In the genomic region with DNA sequence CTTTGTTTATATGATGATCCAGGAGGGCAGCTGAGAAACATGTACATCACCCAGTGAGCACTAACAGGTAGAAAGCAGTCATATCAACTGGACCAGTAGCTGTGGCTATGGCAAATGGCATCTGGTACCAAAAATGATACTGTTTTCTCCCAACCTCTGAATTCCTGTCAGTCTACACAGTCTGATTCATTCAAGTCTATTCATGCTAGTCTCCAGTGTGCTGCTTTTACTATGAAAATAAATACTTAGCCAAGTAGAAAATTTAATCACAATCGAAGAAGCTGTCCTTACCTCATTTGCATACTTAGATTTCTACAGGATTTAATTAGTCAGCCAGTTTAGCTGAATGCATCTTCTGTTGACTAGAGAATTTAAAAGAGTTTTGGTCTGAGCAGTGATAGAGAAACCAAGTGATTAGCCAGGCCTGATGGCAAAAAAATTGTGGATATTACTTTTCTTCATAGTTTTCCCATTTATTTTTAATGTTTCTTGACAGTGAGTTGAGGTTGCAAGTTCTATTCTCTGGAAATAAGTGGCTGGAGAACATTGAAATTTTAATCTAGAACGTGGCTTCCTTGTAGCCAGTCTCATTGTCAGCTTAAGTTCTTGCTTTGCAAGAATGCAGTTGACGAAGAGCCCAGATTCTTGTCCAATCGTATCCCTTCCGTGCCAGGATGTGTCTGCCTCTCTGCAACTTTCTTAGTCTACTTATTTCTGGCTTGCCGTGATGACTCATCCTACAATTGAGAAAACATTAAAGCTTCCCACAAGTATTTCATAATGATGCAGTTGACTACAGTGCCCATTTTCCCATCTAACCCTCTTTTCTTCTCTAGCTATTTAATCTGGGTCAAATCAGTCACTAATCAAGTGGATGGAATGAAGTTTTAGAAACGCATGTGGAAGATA, we compare ENCODE assay signal across 13 mouse cellular contexts. TPM values are rescaled to one million over a fixed set of nuclear protein-coding genes. Genes with fewer than 3 reads are reported as not detected.
DNase-seq lines count a peak whose midpoint lies in the region; ATAC-seq and TF ChIP-seq lines count a peak whose summit lies in the region.
"Had no signal": no experiment of that assay in that cellular context is flagged by ENCODE, and none has a peak within 500 bp of the region (broad histone marks: within the 10 kb centered on the region; RNA-seq: fewer than 3 reads in every experiment).

No protein-coding gene starts in this region.

- H3K27ac ChIP-seq in forebrain, embryonic 11.5 days (ENCODE audit: low read depth, low read length), result no peak overlapping the region
- H3K27ac ChIP-seq in forebrain, embryonic 10.5 days, result no peak overlapping the region
- H3K27ac ChIP-seq in embryonic fibroblast, embryonic 13.5 days (ENCODE audit: insufficient read depth, low read length), result peak overlapping the region; percentile 57; the same call in 1 of the 2 replicates
- H3K27ac ChIP-seq in midbrain, embryonic 14.5 days (replicated peaks; ENCODE audit: low read depth, low read length), result no peak overlapping the region
- H3K27ac ChIP-seq: heart, embryonic 13.5 days had no signal

- peak; percentile 44; the same call in 1 of the 2 replicates for ATAC-seq in forebrain, embryonic 11.5 days (replicated peaks; ENCODE audit: low FRiP score)
- no peak for ATAC-seq in midbrain, embryonic 14.5 days (ENCODE audit: low FRiP score, low TSS enrichment)

- H3K4me1 ChIP-seq in forebrain, embryonic 11.5 days (replicated peaks; ENCODE audit: control insufficient read depth, insufficient read depth, low read length), result no peaks in the 10 kb centered on the region; the same call in 1 of the 2 replicates
- peaks cover 4% of the 10 kb centered on the region; the same call in 1 of the 2 replicates for H3K4me1 ChIP-seq in forebrain, embryonic 10.5 days
- H3K4me1 ChIP-seq in embryonic fibroblast, embryonic 13.5 days (ENCODE audit: control insufficient read depth, insufficient read depth, low read length), result peaks cover 6% of the 10 kb centered on the region; the same call in 1 of the 2 replicates
- no peaks in the 10 kb centered on the region for H3K4me1 ChIP-seq in midbrain, embryonic 14.5 days (ENCODE audit: control insufficient read depth, insufficient read depth, low read length)
- H3K4me1 ChIP-seq: heart, embryonic 13.5 days had no signal

- TF ChIP-seq CTCF in embryonic fibroblast, embryonic 13.5 days (IDR thresholded peaks at IDR 0.05; ENCODE audit: borderline replicate concordance, insufficient read depth, low read length), result no peak

- no peak for TF ChIP-seq POLR2A in embryonic fibroblast, embryonic 13.5 days (IDR thresholded peaks at IDR 0.05; ENCODE audit: low read depth, low read length)

- WGBS in forebrain, embryonic 11.5 days, result 80% methylated on average over 7 of the region's 7 CpGs
- 89% methylated on average over 7 of the region's 7 CpGs for WGBS in forebrain, embryonic 10.5 days
- WGBS in midbrain, embryonic 14.5 days, result 88% methylated on average over 7 of the region's 7 CpGs

- DNase-seq in forebrain, embryonic 11.5 days (ENCODE audit: low spot score), result no peak
- DNase-seq in forebrain, embryonic 10.5 days (ENCODE audit: extremely low spot score, low spot score), result no peak
- peak; percentile 24 for DNase-seq in lung, postnatal 36 days
- no peak for DNase-seq in lung, postnatal 14 days
- peak; percentile 30 for DNase-seq in gonadal fat pad, adult 2 months (ENCODE audit: low read depth)
- DNase-seq in midbrain, embryonic 14.5 days, result no peak
- no peak for DNase-seq in layer of hippocampus, adult 18-20 months (ENCODE audit: low spot score in 2 of 2)
- DNase-seq: cerebellum, adult 9-10 months; kidney, adult 11 months; kidney, postnatal 4 days had no signal

- no peak overlapping the region for H3K4me2 ChIP-seq in forebrain, embryonic 11.5 days (ENCODE audit: low read depth, low read length, severe bottlenecking)
- no peak overlapping the region for H3K4me2 ChIP-seq in midbrain, embryonic 14.5 days (ENCODE audit: low read length)
- H3K4me2 ChIP-seq: heart, embryonic 13.5 days had no signal

- H3K36me3 ChIP-seq in forebrain, embryonic 11.5 days (ENCODE audit: control insufficient read depth, insufficient read depth, low read length), result no peaks in the 10 kb centered on the region
- no peaks in the 10 kb centered on the region for H3K36me3 ChIP-seq in forebrain, embryonic 10.5 days (replicated peaks)
- H3K36me3 ChIP-seq in midbrain, embryonic 14.5 days (ENCODE audit: control insufficient read depth, insufficient read depth, low read length), result 0 out of 2 replicates have a peak, but pooled peaks cover 3% of the 10 kb centered on the region
- H3K36me3 ChIP-seq: heart, embryonic 13.5 days had no signal

- no peak overlapping the region for H3K4me3 ChIP-seq in forebrain, embryonic 11.5 days (ENCODE audit: low read depth, low read length)
- H3K4me3 ChIP-seq in forebrain, embryonic 10.5 days, result no peak overlapping the region
- no peak overlapping the region for H3K4me3 ChIP-seq in embryonic fibroblast, embryonic 13.5 days (ENCODE audit: insufficient read depth, low read length)
- H3K4me3 ChIP-seq in midbrain, embryonic 14.5 days (replicated peaks; ENCODE audit: low read depth, low read length), result no peak overlapping the region
- H3K4me3 ChIP-seq: heart, embryonic 13.5 days had no signal

- no peak overlapping the region for H3K9ac ChIP-seq in forebrain, embryonic 11.5 days (ENCODE audit: low read length)
- no peak overlapping the region for H3K9ac ChIP-seq in midbrain, embryonic 14.5 days (replicated peaks; ENCODE audit: low read length)
- H3K9ac ChIP-seq: heart, embryonic 13.5 days had no signal

- H3K9me3 ChIP-seq in forebrain, embryonic 11.5 days (ENCODE audit: control insufficient read depth, low read length), result no peaks in the 10 kb centered on the region
- no peaks in the 10 kb centered on the region for H3K9me3 ChIP-seq in forebrain, embryonic 10.5 days
- no peaks in the 10 kb centered on the region for H3K9me3 ChIP-seq in midbrain, embryonic 14.5 days (ENCODE audit: control insufficient read depth, low read length)
- H3K9me3 ChIP-seq: heart, embryonic 13.5 days had no signal

- no peaks in the 10 kb centered on the region for H3K27me3 ChIP-seq in forebrain, embryonic 11.5 days (ENCODE audit: control insufficient read depth, insufficient read depth, low read length)
- H3K27me3 ChIP-seq in forebrain, embryonic 10.5 days (ENCODE audit: poor library complexity, severe bottlenecking), result no peaks in the 10 kb centered on the region
- H3K27me3 ChIP-seq in midbrain, embryonic 14.5 days (ENCODE audit: control insufficient read depth, insufficient read depth, low read length), result no peaks in the 10 kb centered on the region
- H3K27me3 ChIP-seq: heart, embryonic 13.5 days had no signal

RNA-seq across cellular contexts. Expression of a gene that starts 39.9 kb away (rescaled TPM):
- 5.7 and 5.9 TPM in 2 replicates for polyA plus RNA-seq in forebrain, embryonic 11.5 days (2014; fragmentation: Nextera tagmentation; extraction: Ambion mirVana)
- 2.2 and 3.4 TPM in 2 replicates for polyA plus RNA-seq in forebrain, embryonic 10.5 days (2016; fragmentation: Nextera tagmentation; extraction: Ambion mirVana)
- polyA plus RNA-seq in embryonic fibroblast, embryonic 13.5 days (2011; ENCODE audit: insufficient read length, low read depth, missing spikeins), result 8.0 and 16.1 TPM in 2 replicates
- 3.1 and 3.5 TPM in 2 replicates for polyA plus RNA-seq in gonadal fat pad, adult 2 months (2012; rRNA removed)
- polyA plus RNA-seq in midbrain, embryonic 14.5 days (2014; fragmentation: Nextera tagmentation; extraction: Ambion mirVana), result 72.0 and 81.0 TPM in 2 replicates
- total RNA-seq in layer of hippocampus, adult 18-20 months (2021), result 10 to 100 TPM; 53.1 to 57.3 TPM
- polyA plus RNA-seq: liver, adult 2 months had no signal

Comparison
In these comparisons a context has a peak if more than half of its experiments do, and no peak if none do; other contexts are left out.
1. DNase-seq: peak in lung, postnatal 36 days (single experiment) and gonadal fat pad, adult 2 months (single experiment); none in forebrain, embryonic 11.5 days (single experiment), forebrain, embryonic 10.5 days (single experiment), lung, postnatal 14 days (single experiment), midbrain, embryonic 14.5 days (single experiment) and layer of hippocampus, adult 18-20 months (0 of 2).